Mouse (Mus musculus) small intestine, adult 2 months (tissue): Measurements from ENCODE around the gene Ugt3a1.

Source experiments
- CTCF ChIP-seq: fragments of 200-500 bp; IDR thresholded peaks from 2 replicates; pipeline ENCODE4 v1.5.1; 2012; ENCODE audit warnings: low read depth, mild to moderate bottlenecking, control low read depth, inconsistent platforms, low read length, moderate library complexity, mixed read lengths; ENCODE audit not compliant: insufficient replicate concordance, insufficient read length; ENCODE audit errors: extremely low read depth
- POLR2A ChIP-seq: fragments of 200-500 bp; IDR thresholded peaks from 2 replicates; pipeline ENCODE4 v1.6.1; 2012; ENCODE audit warnings: low read depth, mild to moderate bottlenecking, control low read depth, inconsistent platforms, low read length, moderate library complexity

GRCm38 (mm10) chr15:9246345-9246744, 30.3 kb upstream of the Ugt3a1 start:
- TF ChIP-seq CTCF (no peak), POLR2A (no peak)
